8 mouse cellular contexts compared by ENCODE assay signal in genomic region chr11:49845958-49846357, GRCm38 (mm10). TPM values are rescaled to one million over a fixed set of nuclear protein-coding genes. Genes with fewer than 3 reads are reported as not detected.
DNase-seq lines count a peak whose midpoint lies in the region; ATAC-seq lines count a peak whose summit lies in the region.

No protein-coding gene starts in this region.

- WGBS in kidney, embryonic 14.5 days, result 40% methylated on average over 11 of the region's 11 CpGs
- WGBS in hindbrain, embryonic 11.5 days, result 43% methylated on average over 11 of the region's 11 CpGs
- WGBS in midbrain, embryonic 13.5 days, result 39% methylated on average over 11 of the region's 11 CpGs

- peaks cover 14% of the 10 kb centered on the region for H3K4me1 ChIP-seq in kidney, embryonic 14.5 days (ENCODE audit: control insufficient read depth, insufficient read depth, low read length)
- H3K4me1 ChIP-seq in hindbrain, embryonic 11.5 days (replicated peaks; ENCODE audit: control insufficient read depth, insufficient read depth, low read length), result no peaks in the 10 kb centered on the region
- peaks cover 24% of the 10 kb centered on the region for H3K4me1 ChIP-seq in midbrain, embryonic 13.5 days (replicated peaks)

- peak overlapping the region; percentile 93 for H3K4me3 ChIP-seq in kidney, embryonic 14.5 days (ENCODE audit: low read length)
- peak overlapping the region; percentile 87 for H3K4me3 ChIP-seq in hindbrain, embryonic 11.5 days (ENCODE audit: low read depth, low read length)
- peak overlapping the region; percentile 94 for H3K4me3 ChIP-seq in midbrain, embryonic 13.5 days (replicated peaks)

- DNase-seq in kidney, postnatal 36 days, result no peak
- peak; percentile 49 for DNase-seq in adrenal gland, postnatal 25 days
- DNase-seq in hindbrain, embryonic 11.5 days (ENCODE audit: low spot score), result no peak
- DNase-seq in urinary bladder, postnatal 4 days (ENCODE audit: low spot score in 2 of 2), result no peak
- no peak for DNase-seq in cerebellum, postnatal 25 days

- H3K36me3 ChIP-seq in kidney, embryonic 14.5 days (ENCODE audit: control insufficient read depth, insufficient read depth, low read length), result no peaks in the 10 kb centered on the region
- no peaks in the 10 kb centered on the region for H3K36me3 ChIP-seq in hindbrain, embryonic 11.5 days (ENCODE audit: control insufficient read depth, insufficient read depth, low read length)
- H3K36me3 ChIP-seq in midbrain, embryonic 13.5 days, result no peaks in the 10 kb centered on the region

- peak; percentile 9; the same call in 1 of the 2 replicates for ATAC-seq in kidney, embryonic 14.5 days (ENCODE audit: low FRiP score, low TSS enrichment)
- peak; percentile 15; the same call in 1 of the 2 replicates for ATAC-seq in hindbrain, embryonic 11.5 days (ENCODE audit: low FRiP score)
- ATAC-seq in midbrain, embryonic 13.5 days, result peak; percentile 12
- no peak for ATAC-seq in megakaryocyte-erythroid progenitor cell, adult 5-6 weeks (replicated peaks; ENCODE audit: low FRiP score, low TSS enrichment, poor library complexity, severe bottlenecking)

- H3K4me2 ChIP-seq in kidney, embryonic 14.5 days (replicated peaks; ENCODE audit: low read depth, low read length), result peak overlapping the region; percentile 59
- H3K4me2 ChIP-seq in hindbrain, embryonic 11.5 days (replicated peaks; ENCODE audit: low read depth, low read length), result peak overlapping the region; percentile 52
- H3K4me2 ChIP-seq in midbrain, embryonic 13.5 days (replicated peaks), result peak overlapping the region; percentile 64

- no peaks in the 10 kb centered on the region for H3K9me3 ChIP-seq in kidney, embryonic 14.5 days (ENCODE audit: control insufficient read depth, low read length)
- no peaks in the 10 kb centered on the region for H3K9me3 ChIP-seq in hindbrain, embryonic 11.5 days (ENCODE audit: control insufficient read depth, low read length)
- H3K9me3 ChIP-seq in midbrain, embryonic 13.5 days, result no peaks in the 10 kb centered on the region

- no peaks in the 10 kb centered on the region for H3K27me3 ChIP-seq in kidney, embryonic 14.5 days (ENCODE audit: control insufficient read depth, insufficient read depth, low read length)
- no peaks in the 10 kb centered on the region for H3K27me3 ChIP-seq in hindbrain, embryonic 11.5 days (ENCODE audit: control insufficient read depth, insufficient read depth, low read length)
- H3K27me3 ChIP-seq in midbrain, embryonic 13.5 days, result no peaks in the 10 kb centered on the region

- H3K9ac ChIP-seq in kidney, embryonic 14.5 days (ENCODE audit: low read depth, low read length), result peak overlapping the region; percentile 59
- H3K9ac ChIP-seq in hindbrain, embryonic 11.5 days (ENCODE audit: low read depth, low read length), result peak overlapping the region; percentile 50
- peak overlapping the region; percentile 63 for H3K9ac ChIP-seq in midbrain, embryonic 13.5 days (replicated peaks)

- peak overlapping the region; percentile 51; the same call in 1 of the 2 replicates for H3K27ac ChIP-seq in kidney, embryonic 14.5 days (ENCODE audit: low read depth, low read length)
- peak overlapping the region; percentile 40 for H3K27ac ChIP-seq in hindbrain, embryonic 11.5 days (ENCODE audit: low read depth, low read length)
- H3K27ac ChIP-seq in midbrain, embryonic 13.5 days, result peak overlapping the region; percentile 68

RNA-seq across cellular contexts. Expression of gene Mapk9, which starts 0.6 kb away (rescaled TPM):
- polyA plus RNA-seq in kidney, embryonic 14.5 days (2014; fragmentation: Nextera tagmentation; extraction: Ambion mirVana), result 19.3 and 33.9 TPM in 2 replicates
- 65.6 and 76.5 TPM in 2 replicates for total RNA-seq in adrenal gland, postnatal 25 days (2021)
- polyA plus RNA-seq in hindbrain, embryonic 11.5 days (2014; fragmentation: Nextera tagmentation; extraction: Ambion mirVana), result 49.3 and 52.9 TPM in 2 replicates
- polyA plus RNA-seq in midbrain, embryonic 13.5 days (2015; fragmentation: Nextera tagmentation; extraction: Ambion mirVana), result 43.5 and 49.1 TPM in 2 replicates
- 107 and 112 TPM in 2 replicates for total RNA-seq in megakaryocyte-erythroid progenitor cell, adult 5-6 weeks (2014; fragmentation: Nextera tagmentation)
- 94.5 and 98.9 TPM in 2 replicates for total RNA-seq in megakaryocyte-erythroid progenitor cell, adult 5-6 weeks (2017)

RNA-seq across cellular contexts. Expression of gene Gfpt2, which starts 52.0 kb away (rescaled TPM):
- 8.1 and 12.6 TPM in 2 replicates for polyA plus RNA-seq in kidney, embryonic 14.5 days (2014; fragmentation: Nextera tagmentation; extraction: Ambion mirVana)
- 2.8 and 2.9 TPM in 2 replicates for total RNA-seq in adrenal gland, postnatal 25 days (2021)
- 13.0 and 14.5 TPM in 2 replicates for polyA plus RNA-seq in hindbrain, embryonic 11.5 days (2014; fragmentation: Nextera tagmentation; extraction: Ambion mirVana)
- polyA plus RNA-seq in midbrain, embryonic 13.5 days (2015; fragmentation: Nextera tagmentation; extraction: Ambion mirVana), result 3.9 and 4.6 TPM in 2 replicates
- total RNA-seq in megakaryocyte-erythroid progenitor cell, adult 5-6 weeks (2014; fragmentation: Nextera tagmentation), result 0.87 and 1.0 TPM in 2 replicates
- 2.3 and 2.9 TPM in 2 replicates for total RNA-seq in megakaryocyte-erythroid progenitor cell, adult 5-6 weeks (2017)

RNA-seq across cellular contexts. Expression of gene Rasgef1c, which starts 55.7 kb away (rescaled TPM):
- not detected in 2 replicates for polyA plus RNA-seq in kidney, embryonic 14.5 days (2014; fragmentation: Nextera tagmentation; extraction: Ambion mirVana)
- 0.49 TPM in 1 of 2 replicates, not detected in the other for total RNA-seq in adrenal gland, postnatal 25 days (2021)
- 4.5 and 4.6 TPM in 2 replicates for polyA plus RNA-seq in hindbrain, embryonic 11.5 days (2014; fragmentation: Nextera tagmentation; extraction: Ambion mirVana)
- 8.2 and 9.5 TPM in 2 replicates for polyA plus RNA-seq in midbrain, embryonic 13.5 days (2015; fragmentation: Nextera tagmentation; extraction: Ambion mirVana)
- total RNA-seq in megakaryocyte-erythroid progenitor cell, adult 5-6 weeks (2014; fragmentation: Nextera tagmentation), result 1.4 and 5.6 TPM in 2 replicates
- total RNA-seq in megakaryocyte-erythroid progenitor cell, adult 5-6 weeks (2017), result 1.2 TPM in 2 replicates
